8 mouse cellular contexts compared by ENCODE assay signal in genomic region chr9:71543443-71544222, GRCm38 (mm10). TPM values are rescaled to one million over a fixed set of nuclear protein-coding genes. Genes with fewer than 3 reads are reported as not detected.
DNase-seq lines count a peak whose midpoint lies in the region; ATAC-seq lines count a peak whose summit lies in the region.

No protein-coding gene starts in this region.

- H3K9me3 ChIP-seq in intestine, embryonic 16.5 days (ENCODE audit: control insufficient read depth, low read length): no peaks in the 10 kb centered on the region
- no peaks in the 10 kb centered on the region for H3K9me3 ChIP-seq in midbrain, embryonic 12.5 days

- H3K4me3 ChIP-seq in intestine, embryonic 16.5 days (ENCODE audit: low read length): no peak overlapping the region
- H3K4me3 ChIP-seq in midbrain, embryonic 12.5 days: no peak overlapping the region

- 18% methylated on average over 19 of the region's 19 CpGs for WGBS in intestine, embryonic 16.5 days
- 18% methylated on average over 19 of the region's 19 CpGs for WGBS in midbrain, embryonic 12.5 days

- no peak overlapping the region for H3K27ac ChIP-seq in intestine, embryonic 16.5 days (ENCODE audit: low read length)
- no peak overlapping the region for H3K27ac ChIP-seq in midbrain, embryonic 12.5 days (replicated peaks)

- H3K4me2 ChIP-seq in intestine, embryonic 16.5 days (ENCODE audit: low read depth, low read length): no peak overlapping the region
- no peak overlapping the region for H3K4me2 ChIP-seq in midbrain, embryonic 12.5 days (replicated peaks)

- ATAC-seq in intestine, embryonic 16.5 days: peak; percentile 82
- ATAC-seq in midbrain, embryonic 12.5 days (ENCODE audit: low FRiP score, low read depth): peak; percentile 72; the same call in 1 of the 2 replicates
- no peak; the same call in 1 of the 2 replicates for ATAC-seq in erythroblast, adult 5-6 weeks (replicated peaks; ENCODE audit: low FRiP score, poor library complexity, severe bottlenecking)

- intact Hi-C loops in left cerebral cortex, postnatal 25 days (cut with DNase I): loop anchor here (1.0 kb wide), 1 partner anchor 73 kb away; no protein-coding TSS in a partner anchor

- no peaks in the 10 kb centered on the region for H3K27me3 ChIP-seq in intestine, embryonic 16.5 days (replicated peaks; ENCODE audit: control insufficient read depth, insufficient read depth, low read length)
- H3K27me3 ChIP-seq in midbrain, embryonic 12.5 days: peaks cover 3% of the 10 kb centered on the region; the same call in 1 of the 2 replicates

- 0 out of 2 replicates have a peak, but pooled peaks cover 2% of the 10 kb centered on the region for H3K4me1 ChIP-seq in intestine, embryonic 16.5 days (ENCODE audit: control insufficient read depth, insufficient read depth, low read length)
- no peaks in the 10 kb centered on the region for H3K4me1 ChIP-seq in midbrain, embryonic 12.5 days

- DNase-seq in adrenal gland, adult 2 months: peak; percentile 74
- DNase-seq in embryo, embryonic 10.5 days (ENCODE audit: low spot score): peak; percentile 94
- peak; percentile 69 to 88 for DNase-seq in gastrocnemius, postnatal 4 days (ENCODE audit: low spot score in 2 of 2)
- DNase-seq in left cerebral cortex, postnatal 25 days (ENCODE audit: low spot score in 2 of 2): peak; percentile 75 to 80
- DNase-seq in spleen, adult 12 weeks (ENCODE audit: low spot score): peak; percentile 31

- no peaks in the 10 kb centered on the region for H3K36me3 ChIP-seq in intestine, embryonic 16.5 days (ENCODE audit: control insufficient read depth, insufficient read depth, low read length)
- no peaks in the 10 kb centered on the region for H3K36me3 ChIP-seq in midbrain, embryonic 12.5 days

- no peak overlapping the region for H3K9ac ChIP-seq in intestine, embryonic 16.5 days (ENCODE audit: low read depth, low read length)
- no peak overlapping the region for H3K9ac ChIP-seq in midbrain, embryonic 12.5 days (replicated peaks)

RNA-seq across cellular contexts. Expression of gene Myzap, which starts 48.5 kb away (rescaled TPM):
- total RNA-seq in adrenal gland, adult 2 months (2021): 10 to 100 TPM; 10.3 to 11.7 TPM
- polyA plus RNA-seq in adrenal gland, adult 2 months (2012; rRNA removed): 3.2 and 3.9 TPM in 2 replicates
- total RNA-seq in gastrocnemius, postnatal 4 days (2021): 10 to 100 TPM; 25.0 to 33.2 TPM
- 7.9 and 8.9 TPM in 2 replicates for polyA plus RNA-seq in intestine, embryonic 16.5 days (2015; fragmentation: Nextera tagmentation; extraction: Ambion mirVana)
- total RNA-seq in left cerebral cortex, postnatal 25 days (2021): 1 to 10 TPM; 1.6 TPM
- polyA plus RNA-seq in midbrain, embryonic 12.5 days (2016; fragmentation: Nextera tagmentation; extraction: Ambion mirVana): 3.8 and 4.3 TPM in 2 replicates
- not detected in 2 replicates for total RNA-seq in erythroblast, adult 5-6 weeks (2015; ENCODE audit: low replicate concordance)
- total RNA-seq in erythroblast, adult 5-6 weeks (2017; ENCODE audit: low replicate concordance): 0.70 TPM in 1 of 2 replicates, not detected in the other

RNA-seq across cellular contexts. Expression of gene Polr2m, which starts 57.9 kb away (rescaled TPM):
- total RNA-seq in adrenal gland, adult 2 months (2021): 100 to 1,000 TPM; 179 to 202 TPM
- polyA plus RNA-seq in adrenal gland, adult 2 months (2012; rRNA removed): 1,620 and 2,789 TPM in 2 replicates
- total RNA-seq in gastrocnemius, postnatal 4 days (2021): 100 to 1,000 TPM; 208 to 216 TPM
- polyA plus RNA-seq in intestine, embryonic 16.5 days (2015; fragmentation: Nextera tagmentation; extraction: Ambion mirVana): 280 and 300 TPM in 2 replicates
- total RNA-seq in left cerebral cortex, postnatal 25 days (2021): 100 to 1,000 TPM; 192 to 208 TPM
- 463 and 468 TPM in 2 replicates for polyA plus RNA-seq in midbrain, embryonic 12.5 days (2016; fragmentation: Nextera tagmentation; extraction: Ambion mirVana)
- 20.1 and 21.1 TPM in 2 replicates for total RNA-seq in erythroblast, adult 5-6 weeks (2015; ENCODE audit: low replicate concordance)
- total RNA-seq in erythroblast, adult 5-6 weeks (2017; ENCODE audit: low replicate concordance): 28.3 and 36.2 TPM in 2 replicates

Comparison
In these comparisons a context has a peak if more than half of its experiments do, and no peak if none do; other contexts are left out.
1. DNase-seq: peak in every context shown above with its lines; median percentile 94 in embryo, embryonic 10.5 days; 78 in gastrocnemius, postnatal 4 days; 78 in left cerebral cortex, postnatal 25 days; 74 in adrenal gland, adult 2 months; 31 in spleen, adult 12 weeks.
2. RNA of gene Myzap, which starts 48.5 kb away (total RNA-seq): 25.0 to 33.2 TPM in gastrocnemius, postnatal 4 days and 10.3 to 11.7 TPM in adrenal gland, adult 2 months; 1.6 TPM in left cerebral cortex, postnatal 25 days and 0.70 TPM in erythroblast, adult 5-6 weeks; every median in the first group is over 4 times any median in the second.
3. RNA of gene Polr2m, which starts 57.9 kb away (total RNA-seq): 208 to 216 TPM in gastrocnemius, postnatal 4 days, 192 to 208 TPM in left cerebral cortex, postnatal 25 days and 179 to 202 TPM in adrenal gland, adult 2 months; 20.1 to 36.2 TPM in erythroblast, adult 5-6 weeks; every median in the first group is over 4 times any median in the second.